Mouse (Mus musculus) midbrain, embryonic 11.5 days (tissue): Measurements from ENCODE around the gene Bhmt2. TPM values are rescaled to one million over a fixed set of nuclear protein-coding genes. Genes with fewer than 3 reads are reported as not detected.
A peak's percentile ranks its signal among the peaks of the same experiment; 100 is the strongest.

Experiments used
- ATAC-seq: fragments of 200-750 bp; cut with Nextera tagmentation; 2 replicates; pipeline ENCODE4 v1.8.0; 2017; ENCODE audit warnings: moderate TSS enrichment, moderate library complexity; ENCODE audit not compliant: low FRiP score
- DNase-seq: peaks from one replicate; pipeline ENCODE4 v3.0.0; 2015; ENCODE audit warnings: low spot score; ENCODE audit errors: missing footprints
- H3K27ac ChIP-seq: fragments of 300-500 bp; sonication (generic); 2 replicates; pipeline ENCODE4 v1.5.1; 2014; ENCODE audit warnings: low read depth, low read length
- H3K27me3 ChIP-seq: fragments of 300-500 bp; sonication (generic); 2 replicates; pipeline ENCODE4 v1.6.1; 2014; ENCODE audit warnings: mild to moderate bottlenecking, low read length, moderate library complexity, mixed read lengths; ENCODE audit not compliant: control insufficient read depth, insufficient read depth
- H3K36me3 ChIP-seq: fragments of 300-500 bp; sonication (generic); 2 replicates; pipeline ENCODE4 v1.6.1; 2014; ENCODE audit warnings: mild to moderate bottlenecking, low read length, moderate library complexity, mixed read lengths; ENCODE audit not compliant: control insufficient read depth, insufficient read depth
- H3K4me1 ChIP-seq: fragments of 300-500 bp; sonication (generic); 2 replicates; pipeline ENCODE4 v1.6.1; 2014; ENCODE audit warnings: low read length; ENCODE audit not compliant: control insufficient read depth, insufficient read depth
- H3K4me2 ChIP-seq: fragments of 300-500 bp; sonication (generic); 2 replicates; pipeline ENCODE4 v1.6.1; 2014; ENCODE audit warnings: mild to moderate bottlenecking, moderate library complexity
- H3K4me3 ChIP-seq: fragments of 300-500 bp; sonication (generic); 2 replicates; pipeline ENCODE4 v1.5.1; 2014; ENCODE audit warnings: low read depth, low read length
- H3K9ac ChIP-seq: fragments of 300-500 bp; sonication (generic); 2 replicates; pipeline ENCODE4 v1.6.1; 2014; ENCODE audit warnings: low read length
- H3K9me3 ChIP-seq: fragments of 300-500 bp; sonication (generic); 2 replicates; pipeline ENCODE4 v1.6.1; 2016; ENCODE audit warnings: low read length; ENCODE audit not compliant: control insufficient read depth
- WGBS: fragments of 180-500 bp; shearing (Covaris S2); extraction: QIAGEN DNeasy Blood & Tissue Kit; methylation state at CpG from one replicate; pipeline ENCODE4 v1.1.7; 2014; 5-methylcytosine and 5-hydroxymethylcytosine counted together
- polyA plus RNA-seq: library from polyadenylated mRNA; unstranded; fragments of >200 nt; fragmentation: Nextera tagmentation; extraction: Ambion mirVana; gene quantifications from 2 replicates; pipeline ENCODE4 v1.2.1, GENCODE M21; 2014

The Bhmt2 gene
- polyA plus RNA-seq, 1 experiment from 2014 or later: not detected

DNA sequence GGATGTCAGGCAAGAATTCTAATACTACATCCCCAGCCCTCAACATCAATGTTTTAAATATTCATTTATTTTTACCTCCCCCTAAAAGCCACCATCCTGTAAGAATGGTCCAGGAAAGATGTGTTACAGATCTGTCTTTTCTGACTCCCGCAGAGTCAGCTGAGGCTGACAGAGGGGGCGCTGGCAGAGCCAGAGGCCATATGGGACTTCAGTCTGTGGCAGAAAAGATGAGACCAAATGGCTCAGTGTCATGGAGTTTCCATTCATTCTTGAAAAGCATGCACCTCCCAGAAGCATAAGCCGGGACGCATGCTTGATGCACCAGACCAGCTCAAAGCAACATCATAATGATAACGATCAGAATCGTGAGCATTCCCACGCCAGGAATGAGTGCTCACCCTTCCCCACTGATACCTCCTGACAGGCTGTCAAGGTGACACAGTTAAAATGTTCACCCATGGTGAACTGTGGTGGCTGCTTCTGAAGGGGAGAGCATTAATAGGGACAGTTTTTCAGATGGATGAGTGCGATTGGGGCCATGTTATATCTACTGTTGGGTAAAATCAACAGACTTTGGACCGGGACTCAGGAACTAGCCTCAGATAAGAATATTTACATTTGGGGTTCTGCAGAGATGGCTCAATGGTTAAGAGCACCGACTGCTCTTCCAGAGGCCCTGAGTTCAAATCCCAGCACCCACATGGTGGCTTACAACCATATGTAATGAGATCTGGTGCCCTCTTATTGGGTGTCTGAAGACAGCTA lies 43.0 kb downstream of the Bhmt2 start:
- no peak for DNase-seq
- 95% methylated on average over 10 of the region's 10 CpGs for WGBS
- H3K4me2 ChIP-seq: no peak overlapping the region
- no peaks in the 10 kb centered on the region for H3K4me1 ChIP-seq
- H3K36me3 ChIP-seq: no peaks in the 10 kb centered on the region
- no peak for ATAC-seq
- H3K27ac ChIP-seq: no peak overlapping the region
- H3K27me3 ChIP-seq: no peaks in the 10 kb centered on the region
- no peak overlapping the region for H3K9ac ChIP-seq
- no peak overlapping the region for H3K4me3 ChIP-seq
- no peaks in the 10 kb centered on the region for H3K9me3 ChIP-seq

- Histone ChIP-seq H3K27me3 (no peaks in the 10 kb centered on the region), H3K27ac (no peak overlapping the region), H3K4me1 (no peaks in the 10 kb centered on the region), H3K4me2 (no peak overlapping the region), H3K9me3 (no peaks in the 10 kb centered on the region), H3K4me3 (no peak overlapping the region), H3K9ac (no peak overlapping the region), H3K36me3 (no peaks in the 10 kb centered on the region)
- ATAC-seq: no peak
- 16% methylated on average over 6 of the region's 6 CpGs for WGBS
- DNase-seq: no peak
Observed at GRCm38 (mm10) chr13:93628861-93629260, 45.2 kb downstream of the Bhmt2 start.

- ATAC-seq (no peak), DNase-seq (no peak)
- 61% methylated on average over 5 of the region's 6 CpGs for WGBS
- Histone ChIP-seq H3K4me1 (no peaks in the 10 kb centered on the region), H3K27me3 (no peaks in the 10 kb centered on the region), H3K4me2 (no peak overlapping the region), H3K27ac (no peak overlapping the region), H3K9me3 (no peaks in the 10 kb centered on the region), H3K4me3 (no peak overlapping the region), H3K9ac (no peak overlapping the region), H3K36me3 (no peaks in the 10 kb centered on the region)
Observed at GRCm38 (mm10) chr13:93614361-93614948, 59.6 kb downstream of the Bhmt2 start.

- Histone ChIP-seq H3K4me1 (no peaks in the 10 kb centered on the region), H3K27me3 (no peaks in the 10 kb centered on the region), H3K9me3 (no peaks in the 10 kb centered on the region), H3K9ac (no peak overlapping the region), H3K4me2 (no peak overlapping the region), H3K27ac (no peak overlapping the region), H3K36me3 (no peaks in the 10 kb centered on the region), H3K4me3 (no peak overlapping the region)
- DNase-seq (no peak), ATAC-seq (no peak)
- WGBS: 79% methylated on average over 4 of the region's 4 CpGs
Observed at GRCm38 (mm10) chr13:93613771-93614170, 60.3 kb downstream of the Bhmt2 start.

- no peaks in the 10 kb centered on the region for H3K4me1 ChIP-seq
- H3K36me3 ChIP-seq: no peaks in the 10 kb centered on the region
- H3K27ac ChIP-seq: no peak overlapping the region
- H3K4me3 ChIP-seq: no peak overlapping the region
- H3K9me3 ChIP-seq: no peaks in the 10 kb centered on the region
- 0 out of 2 replicates have a peak, but pooled peaks have one; percentile 42 for ATAC-seq
- peak; percentile 98 for DNase-seq
- no peaks in the 10 kb centered on the region for H3K27me3 ChIP-seq
- no peak overlapping the region for H3K9ac ChIP-seq
- 66% methylated on average over 19 of the region's 19 CpGs for WGBS
- H3K4me2 ChIP-seq: no peak overlapping the region
Observed at GRCm38 (mm10) chr13:93612660-93613607, 61.2 kb downstream of the Bhmt2 start.

DNA sequence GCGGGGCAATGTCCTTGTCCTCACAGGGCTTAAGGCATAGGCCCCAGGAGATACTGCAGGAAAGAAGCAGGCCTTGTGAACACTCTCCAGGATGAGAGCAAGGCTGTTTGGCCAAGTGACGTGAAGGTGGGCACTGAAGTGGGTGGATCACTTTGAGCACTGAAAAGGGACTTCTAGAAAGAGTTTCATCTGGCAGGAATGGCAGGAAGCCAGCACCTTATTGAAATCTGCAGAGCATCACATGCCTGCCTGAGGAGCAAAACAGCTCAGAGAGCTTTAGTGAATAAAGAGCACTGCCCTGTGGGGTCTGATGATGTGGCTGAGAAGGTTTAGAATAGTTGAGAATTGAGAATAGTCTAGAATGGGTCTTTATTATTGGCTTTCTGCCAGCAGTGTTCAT lies 65.6 kb downstream of the Bhmt2 start:
- H3K36me3 ChIP-seq: no peaks in the 10 kb centered on the region
- DNase-seq: no peak
- no peak overlapping the region for H3K9ac ChIP-seq
- no peak overlapping the region for H3K4me3 ChIP-seq
- H3K27ac ChIP-seq: no peak overlapping the region
- ATAC-seq: no peak
- 90% methylated on average over 2 of the region's 2 CpGs for WGBS
- no peaks in the 10 kb centered on the region for H3K27me3 ChIP-seq
- H3K9me3 ChIP-seq: no peaks in the 10 kb centered on the region
- no peaks in the 10 kb centered on the region for H3K4me1 ChIP-seq
- no peak overlapping the region for H3K4me2 ChIP-seq

GRCm38 (mm10) chr13:93607701-93608100 lies 66.4 kb downstream of the Bhmt2 start:
- no peak for ATAC-seq
- Histone ChIP-seq H3K9ac (no peak overlapping the region), H3K27me3 (no peaks in the 10 kb centered on the region), H3K27ac (no peak overlapping the region), H3K9me3 (no peaks in the 10 kb centered on the region), H3K4me3 (no peak overlapping the region), H3K4me1 (no peaks in the 10 kb centered on the region), H3K4me2 (no peak overlapping the region), H3K36me3 (no peaks in the 10 kb centered on the region)
- 84% methylated on average over 3 of the region's 3 CpGs for WGBS
- DNase-seq: no peak

DNA sequence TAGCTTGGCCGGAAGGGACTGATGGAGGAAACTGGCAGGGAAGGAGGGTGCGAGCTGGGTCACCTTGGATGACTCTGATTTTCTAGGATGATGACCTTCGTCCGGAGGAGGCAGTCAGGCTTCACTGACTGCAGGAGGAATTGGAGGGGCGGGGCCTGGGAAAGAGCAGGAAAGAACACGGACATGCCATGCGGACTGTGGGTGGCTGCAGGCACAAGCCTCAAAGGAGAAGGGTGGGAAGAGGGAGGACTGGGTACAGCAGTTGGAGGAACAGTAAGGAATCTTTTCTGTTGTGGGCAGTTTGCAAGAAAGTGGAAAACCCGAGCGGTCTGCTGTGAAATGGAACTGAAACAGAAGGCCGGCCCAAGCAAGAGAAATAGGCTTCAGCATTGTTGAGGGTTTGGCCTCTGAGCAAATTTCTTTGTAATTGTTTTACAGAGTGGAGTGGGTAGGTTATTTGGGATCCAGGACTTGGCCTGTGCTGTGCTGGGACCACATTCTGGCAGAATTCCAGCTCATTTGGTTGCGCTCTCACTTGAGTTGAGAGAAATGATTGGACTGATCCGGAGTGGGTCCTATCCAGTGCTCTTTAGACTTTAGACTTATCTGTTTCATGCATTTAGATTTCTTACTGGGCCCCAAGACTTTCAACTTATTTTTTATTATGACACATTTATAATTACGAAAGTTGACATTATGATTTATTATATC lies 67.1 kb downstream of the Bhmt2 start:
- no peak for DNase-seq
- H3K36me3 ChIP-seq: no peaks in the 10 kb centered on the region

More for the DNA sequence above, 67.1 kb downstream of the Bhmt2 start:
- Histone ChIP-seq H3K9ac (no peak overlapping the region), H3K9me3 (no peaks in the 10 kb centered on the region), H3K4me1 (no peaks in the 10 kb centered on the region), H3K27me3 (no peaks in the 10 kb centered on the region), H3K4me2 (no peak overlapping the region), H3K27ac (no peak overlapping the region), H3K4me3 (no peak overlapping the region)
- 77% methylated on average over 13 of the region's 13 CpGs for WGBS
- ATAC-seq: no peak
